Mouse (Mus musculus) adrenal gland, adult 18-20 months (tissue): ENCODE results near the gene Zmynd15. TPM values are rescaled to one million over a fixed set of nuclear protein-coding genes. Genes with fewer than 3 reads are reported as not detected.
A peak's percentile ranks its signal among the peaks of the same experiment; 100 is the strongest.
"Not testable (repeated sequence)": the region's sequence is repeated elsewhere in the genome, so short reads cannot be mapped to it uniquely, and the experiment has no call there.

Source experiments
- DNase-seq, 2 experiments: peaks; one replicate each; pipeline ENCODE4 v3.0.0; 2021 to 2022; ENCODE audit warnings: low spot score in 2 of 2
- total RNA-seq, 2 experiments: library from RNA; stranded (reverse); gene quantifications; 1 replicate in 1 of 2; 2 replicates in 1 of 2; pipeline ENCODE4 v1.2.3; 2021

Zmynd15 gene
- total RNA-seq, 2 experiments from 2014 or later = 2.8 to 2.9 TPM

- no peak for DNase-seq
Observed at GRCm38 (mm10) chr11:70446756-70447155, 12.5 kb upstream of the Zmynd15 start.

- DNase-seq = no peak
Observed at GRCm38 (mm10) chr11:70447373-70447772, 11.9 kb upstream of the Zmynd15 start.

GRCm38 (mm10) chr11:70450926-70451325, 8.3 kb upstream of the Zmynd15 start:
- DNase-seq = no peak

- DNase-seq = peak; percentile 89 to 94
Observed at GRCm38 (mm10) chr11:70451797-70452498, 7.3 kb upstream of the Zmynd15 start, which contains the start of gene Med11. Gene Med11 (plus strand): TSS chr11:70451919.

GRCm38 (mm10) chr11:70453261-70454044, 5.8 kb upstream of the Zmynd15 start:
- DNase-seq = no peak

- peak; percentile 32 to 50 for DNase-seq
Observed at GRCm38 (mm10) chr11:70459601-70460101, 418 bp downstream of the Zmynd15 start, which contains the start of gene Cxcl16. Gene Cxcl16 (minus strand): TSS chr11:70459984.

GRCm38 (mm10) chr11:70463970-70464369, 4.7 kb downstream of the Zmynd15 start:
- DNase-seq = no peak

- no peak for DNase-seq
Observed at GRCm38 (mm10) chr11:70465211-70465610, 6.0 kb downstream of the Zmynd15 start.

GRCm38 (mm10) chr11:70465824-70466223, 6.6 kb downstream of the Zmynd15 start:
- DNase-seq = peak in 1 of 2 experiments; percentile 44

- DNase-seq = no peak
Observed at GRCm38 (mm10) chr11:70467902-70468619, 8.8 kb downstream of the Zmynd15 start.

GRCm38 (mm10) chr11:70469764-70470163, 10.5 kb downstream of the Zmynd15 start:
- DNase-seq = no peak

- DNase-seq = no peak
Observed at GRCm38 (mm10) chr11:70472716-70473115, 13.5 kb downstream of the Zmynd15 start.

- not testable (repeated sequence) for DNase-seq
Observed at GRCm38 (mm10) chr11:70473291-70473690, 14.1 kb downstream of the Zmynd15 start.

GRCm38 (mm10) chr11:70474872-70475534, 15.8 kb downstream of the Zmynd15 start:
- DNase-seq = no peak

GRCm38 (mm10) chr11:70485498-70485897, 26.3 kb downstream of the Zmynd15 start:
- no peak for DNase-seq

GRCm38 (mm10) chr11:70487816-70488215, 28.6 kb downstream of the Zmynd15 start:
- no peak for DNase-seq

GRCm38 (mm10) chr11:70489138-70489537, 29.9 kb downstream of the Zmynd15 start:
- DNase-seq = no peak

GRCm38 (mm10) chr11:70489684-70490083, 30.5 kb downstream of the Zmynd15 start:
- no peak for DNase-seq

GRCm38 (mm10) chr11:70499566-70500475, 40.6 kb downstream of the Zmynd15 start:
- peak; percentile 41 to 47 for DNase-seq

GRCm38 (mm10) chr11:70500476-70500812, 41.2 kb downstream of the Zmynd15 start:
- DNase-seq = no peak
